In the genomic region with DNA sequence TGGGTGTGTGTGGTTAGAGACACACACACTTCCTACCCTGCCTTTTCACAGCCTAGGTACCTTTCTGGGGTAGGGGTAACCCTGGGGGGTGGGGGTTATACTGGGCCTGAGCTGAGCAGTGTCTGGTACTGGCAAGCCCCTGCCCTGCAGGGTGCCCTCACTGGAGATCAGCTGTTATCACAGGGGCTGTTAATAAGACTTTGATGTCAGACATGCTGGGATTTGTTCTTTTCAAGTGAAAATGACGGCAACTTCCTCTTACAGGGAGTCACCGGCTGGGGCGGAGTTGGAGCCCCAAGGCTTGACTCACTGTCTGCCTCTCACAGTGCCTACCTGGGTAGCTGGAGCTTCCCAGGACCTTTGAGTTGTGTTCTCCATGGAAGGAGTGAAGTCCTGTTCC, we compare ENCODE assay signal across 15 mouse cellular contexts. TPM values are rescaled to one million over a fixed set of nuclear protein-coding genes. Genes with fewer than 3 reads are reported as not detected.
A peak's percentile ranks its signal among the peaks of the same experiment; 100 is the strongest.
DNase-seq lines count a peak whose midpoint lies in the region; ATAC-seq lines count a peak whose summit lies in the region.
"Had no signal": no experiment of that assay in that cellular context is flagged by ENCODE, and none has a peak within 500 bp of the region (broad histone marks: within the 10 kb centered on the region; RNA-seq: fewer than 3 reads in every experiment).

No protein-coding gene starts in this region.

- no peaks in the 10 kb centered on the region for H3K27me3 ChIP-seq in heart, embryonic 16.5 days (ENCODE audit: control insufficient read depth, insufficient read depth, low read length)
- H3K27me3 ChIP-seq in embryonic facial prominence, embryonic 14.5 days (replicated peaks; ENCODE audit: control insufficient read depth, insufficient read depth, low read length) = no peaks in the 10 kb centered on the region

- H3K4me2 ChIP-seq in heart, embryonic 16.5 days (ENCODE audit: low read depth, low read length) = no peak overlapping the region
- no peak overlapping the region for H3K4me2 ChIP-seq in embryonic facial prominence, embryonic 14.5 days (ENCODE audit: low read depth, low read length)
- H3K4me2 ChIP-seq: liver, embryonic 11.5 days had no signal

- no peaks in the 10 kb centered on the region for H3K9me3 ChIP-seq in heart, embryonic 16.5 days (replicated peaks; ENCODE audit: control insufficient read depth, low read length)
- H3K9me3 ChIP-seq in embryonic facial prominence, embryonic 14.5 days (ENCODE audit: control insufficient read depth, low read length) = no peaks in the 10 kb centered on the region

- H3K9ac ChIP-seq in heart, embryonic 16.5 days (ENCODE audit: low read length) = no peak overlapping the region
- H3K9ac ChIP-seq in embryonic facial prominence, embryonic 14.5 days (ENCODE audit: low read depth, low read length) = no peak overlapping the region

- peak overlapping the region; percentile 26; the same call in 1 of the 2 replicates for H3K27ac ChIP-seq in heart, embryonic 16.5 days (ENCODE audit: low read length)
- H3K27ac ChIP-seq in embryonic facial prominence, embryonic 14.5 days (replicated peaks; ENCODE audit: low read depth, low read length) = peak overlapping the region; percentile 77

- H3K4me3 ChIP-seq in heart, embryonic 16.5 days (ENCODE audit: low read length) = no peak overlapping the region
- H3K4me3 ChIP-seq in embryonic facial prominence, embryonic 14.5 days (ENCODE audit: low read depth, low read length) = no peak overlapping the region

- H3K36me3 ChIP-seq in heart, embryonic 16.5 days (ENCODE audit: control insufficient read depth, insufficient read depth) = no peaks in the 10 kb centered on the region
- peaks cover 4% of the 10 kb centered on the region for H3K36me3 ChIP-seq in embryonic facial prominence, embryonic 14.5 days (ENCODE audit: control insufficient read depth, insufficient read depth, low read length)

- DNase-seq in heart, postnatal 25 days (ENCODE audit: low spot score) = no peak
- peak; percentile 46 to 66 for DNase-seq in urinary bladder, postnatal 36 days (ENCODE audit: low spot score in 2 of 2)
- DNase-seq in urinary bladder, postnatal 10 days (ENCODE audit: low spot score) = no peak
- peak; percentile 78 for DNase-seq in embryonic facial prominence, embryonic 14.5 days (ENCODE audit: low spot score)
- DNase-seq in liver = no peak
- no peak for DNase-seq in c-Kit-positive CD71-positive TER-119-positive erythroid progenitor cells, embryonic 14.5 days (ENCODE audit: low spot score)
- DNase-seq: adrenal gland, adult 8-10 months; heart, postnatal 4 days; kidney, adult 11 months; kidney, postnatal 4 days; lung, postnatal 10 days had no signal

- H3K4me1 ChIP-seq in heart, embryonic 16.5 days (ENCODE audit: control insufficient read depth, insufficient read depth, low read length) = peaks cover 13% of the 10 kb centered on the region
- H3K4me1 ChIP-seq in embryonic facial prominence, embryonic 14.5 days (ENCODE audit: control insufficient read depth, insufficient read depth, low read length) = no peaks in the 10 kb centered on the region

- ATAC-seq in heart, embryonic 16.5 days (replicated peaks; ENCODE audit: extremely low read depth, insufficient read depth, low FRiP score) = no peak
- ATAC-seq in embryonic facial prominence, embryonic 14.5 days (ENCODE audit: low read depth) = peak; percentile 31; the same call in 1 of the 2 replicates
- no peak for ATAC-seq in monocyte, adult 5-6 weeks (replicated peaks; ENCODE audit: insufficient number of reproducible peaks, low FRiP score, low TSS enrichment, poor library complexity, severe bottlenecking)

- WGBS in heart, embryonic 16.5 days = 53% methylated on average over 3 of the region's 3 CpGs
- 44% methylated on average over 3 of the region's 3 CpGs for WGBS in embryonic facial prominence, embryonic 14.5 days

- intact Hi-C loops in heart, postnatal 25 days (cut with DNase I) = no loop called here

RNA-seq across cellular contexts. Expression of gene Hgfac, which starts 42.6 kb away (rescaled TPM):
- polyA plus RNA-seq in heart, embryonic 16.5 days (2015; fragmentation: Nextera tagmentation; extraction: Ambion mirVana) = 0.42 and 0.88 TPM in 2 replicates
- total RNA-seq in heart, postnatal 25 days (2021) = under 1 TPM; 0.34 TPM
- 0.17 and 0.49 TPM in 2 replicates for polyA plus RNA-seq in embryonic facial prominence, embryonic 14.5 days (2014; fragmentation: Nextera tagmentation; extraction: Ambion mirVana)
- not detected in 3 replicates for total RNA-seq in monocyte, adult 5-6 weeks (2017)

RNA-seq across cellular contexts. Expression of gene Rgs12, which starts 49.5 kb away (rescaled TPM):
- 30.0 and 34.2 TPM in 2 replicates for polyA plus RNA-seq in heart, embryonic 16.5 days (2015; fragmentation: Nextera tagmentation; extraction: Ambion mirVana)
- 10 to 100 TPM; 16.0 to 16.2 TPM for total RNA-seq in heart, postnatal 25 days (2021)
- polyA plus RNA-seq in embryonic facial prominence, embryonic 14.5 days (2014; fragmentation: Nextera tagmentation; extraction: Ambion mirVana) = 30.0 and 30.2 TPM in 2 replicates
- total RNA-seq in monocyte, adult 5-6 weeks (2017) = 1.5 to 7.6 TPM (median 5.7 TPM) in 3 replicates

RNA-seq across cellular contexts. Expression of gene Dok7, which starts 57.8 kb away (rescaled TPM):
- 14.9 and 17.3 TPM in 2 replicates for polyA plus RNA-seq in heart, embryonic 16.5 days (2015; fragmentation: Nextera tagmentation; extraction: Ambion mirVana)
- 10 to 100 TPM; 34.5 to 43.8 TPM for total RNA-seq in heart, postnatal 25 days (2021)
- polyA plus RNA-seq in embryonic facial prominence, embryonic 14.5 days (2014; fragmentation: Nextera tagmentation; extraction: Ambion mirVana) = 8.9 and 9.9 TPM in 2 replicates
- total RNA-seq in monocyte, adult 5-6 weeks (2017) = not detected in 3 replicates
- total RNA-seq: megakaryocyte-erythroid progenitor cell, adult 5-6 weeks had no signal

Comparison
In these comparisons a context has a peak if more than half of its experiments do, and no peak if none do; other contexts are left out.
1. DNase-seq: peak in urinary bladder, postnatal 36 days (2 of 2) and embryonic facial prominence, embryonic 14.5 days (single experiment); none in heart, postnatal 25 days (single experiment), urinary bladder, postnatal 10 days (single experiment), liver (single experiment) and c-Kit-positive CD71-positive TER-119-positive erythroid progenitor cells, embryonic 14.5 days (single experiment).
2. RNA of gene Dok7, which starts 57.8 kb away (total RNA-seq): 34.5 to 43.8 TPM in heart, postnatal 25 days; not detected in monocyte, adult 5-6 weeks; every median in the first group is over 10 times any median in the second.